Mouse (Mus musculus) testis, adult 2 months (tissue): ENCODE results near the gene Cramp1l. TPM values are rescaled to one million over a fixed set of nuclear protein-coding genes. Genes with fewer than 3 reads are reported as not detected.

ENCODE experiments used
- H3K27ac ChIP-seq: fragments of 200-500 bp; 2 replicates; pipeline ENCODE4 v1.5.1; 2012; ENCODE audit warnings: low read depth, low read length; ENCODE audit not compliant: control insufficient read depth, insufficient read depth
- H3K27me3 ChIP-seq: fragments of 200-500 bp; 2 replicates; pipeline ENCODE4 v1.6.1; 2012; ENCODE audit warnings: mild to moderate bottlenecking, low read length, moderate library complexity; ENCODE audit not compliant: control insufficient read depth, insufficient read depth
- H3K36me3 ChIP-seq: fragments of 200-500 bp; 2 replicates; pipeline ENCODE4 v1.6.1; 2012; ENCODE audit warnings: mild to moderate bottlenecking, low read length; ENCODE audit not compliant: control insufficient read depth, insufficient read depth
- H3K4me1 ChIP-seq: fragments of 200-500 bp; 2 replicates; pipeline ENCODE4 v1.6.1; 2012; ENCODE audit warnings: low read length; ENCODE audit not compliant: control insufficient read depth, insufficient read depth
- H3K4me3 ChIP-seq: fragments of 200-500 bp; 2 replicates; pipeline ENCODE4 v1.5.1; 2012; ENCODE audit warnings: low read depth, mild to moderate bottlenecking, low read length, moderate library complexity, mixed read lengths; ENCODE audit not compliant: control insufficient read depth
- CTCF ChIP-seq: fragments of 200-500 bp; IDR thresholded peaks from 2 replicates; pipeline ENCODE4 v1.5.1; 2012; ENCODE audit warnings: low read depth, mild to moderate bottlenecking, inconsistent platforms, low read length, moderate library complexity; ENCODE audit not compliant: control insufficient read depth, insufficient read depth, insufficient replicate concordance
- POLR2A ChIP-seq: fragments of 200-500 bp; IDR thresholded peaks from 2 replicates; pipeline ENCODE4 v1.6.1; 2012; ENCODE audit warnings: low read depth, mild to moderate bottlenecking, inconsistent platforms, low read length, moderate library complexity; ENCODE audit not compliant: control insufficient read depth
- polyA plus RNA-seq: library from polyadenylated mRNA; depleted of rRNA; stranded (reverse); fragments of >200 nt; gene quantifications from 2 replicates; pipeline ENCODE4 v1.2.3, GENCODE M21; 2012; rRNA removed

The Cramp1l gene
- polyA plus RNA-seq, 1 experiment, result 27.6 TPM

DNA sequence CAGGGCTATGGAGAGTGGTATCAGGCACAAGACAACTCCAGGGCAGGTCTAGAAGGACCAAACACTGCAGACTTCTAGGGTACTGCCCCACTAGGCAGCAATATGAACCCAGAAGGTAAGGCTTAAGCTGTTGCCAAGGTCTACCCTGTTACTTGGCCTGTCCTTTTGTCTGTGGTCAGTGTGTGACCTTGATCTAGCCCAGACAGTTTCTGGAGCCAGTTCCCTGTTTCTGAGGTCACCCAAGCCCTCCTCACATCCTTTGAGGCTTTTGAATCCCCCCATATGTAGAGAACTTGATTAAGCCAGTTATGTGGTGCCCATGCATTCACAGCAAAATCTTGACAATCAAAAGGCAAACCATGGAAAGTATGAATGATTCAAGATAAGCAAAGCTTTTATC lies 79.9 kb downstream of the Cramp1l start:
- no peaks in the 10 kb centered on the region for H3K36me3 ChIP-seq
- no peak overlapping the region; the same call in 1 of the 2 replicates for H3K27ac ChIP-seq
- peaks cover 5% of the 10 kb centered on the region for H3K4me1 ChIP-seq
- no peaks in the 10 kb centered on the region for H3K27me3 ChIP-seq
- no peak for TF ChIP-seq POLR2A
- TF ChIP-seq CTCF, result no peak
- H3K4me3 ChIP-seq, result peak overlapping the region; percentile 71

DNA sequence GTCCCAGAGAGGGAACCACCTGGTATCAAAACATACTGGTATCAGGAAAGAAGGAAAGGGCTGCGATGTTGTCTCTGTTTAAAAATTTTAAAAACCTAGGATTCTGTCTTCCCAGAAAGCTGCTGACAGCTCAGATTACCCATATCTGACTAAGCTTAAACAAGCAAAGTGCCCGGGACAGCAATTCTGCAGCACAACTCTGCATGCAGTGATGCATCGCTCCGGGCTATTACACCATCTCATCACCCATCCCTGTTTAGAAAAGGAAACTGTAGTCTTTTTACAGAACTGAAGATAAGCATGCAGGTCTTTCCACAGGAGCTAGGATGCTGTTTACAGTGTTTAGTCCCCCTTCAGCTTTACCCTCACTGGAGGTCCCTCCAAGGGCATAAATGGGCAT lies 80.7 kb downstream of the Cramp1l start:
- Histone ChIP-seq H3K27me3 (no peaks in the 10 kb centered on the region), H3K36me3 (no peaks in the 10 kb centered on the region), H3K4me3 (peak overlapping the region; percentile 71), H3K27ac (no peak overlapping the region), H3K4me1 (peaks cover 5% of the 10 kb centered on the region)
- TF ChIP-seq POLR2A (no peak), CTCF (no peak)

GRCm38 (mm10) chr17:24933163-24933562 lies 82.4 kb downstream of the Cramp1l start:
- TF ChIP-seq POLR2A, result no peak
- no peak overlapping the region for H3K27ac ChIP-seq
- no peaks in the 10 kb centered on the region for H3K27me3 ChIP-seq
- H3K4me1 ChIP-seq, result peaks cover 5% of the 10 kb centered on the region
- no peaks in the 10 kb centered on the region for H3K36me3 ChIP-seq
- H3K4me3 ChIP-seq, result no peak overlapping the region

- Histone ChIP-seq H3K4me1 (peaks cover 5% of the 10 kb centered on the region), H3K27ac (no peak overlapping the region), H3K27me3 (no peaks in the 10 kb centered on the region), H3K36me3 (no peaks in the 10 kb centered on the region), H3K4me3 (no peak overlapping the region)
- TF ChIP-seq POLR2A (no peak), CTCF (no peak)
Measured at GRCm38 (mm10) chr17:24932431-24932830, 83.2 kb downstream of the Cramp1l start.

GRCm38 (mm10) chr17:24929506-24929905 lies 86.1 kb downstream of the Cramp1l start:
- Histone ChIP-seq H3K27me3 (no peaks in the 10 kb centered on the region), H3K4me3 (no peak overlapping the region), H3K36me3 (no peaks in the 10 kb centered on the region; the same call in 1 of the 2 replicates), H3K27ac (no peak overlapping the region), H3K4me1 (no peaks in the 10 kb centered on the region; the same call in 1 of the 2 replicates)
- TF ChIP-seq POLR2A (no peak), CTCF (no peak)

DNA sequence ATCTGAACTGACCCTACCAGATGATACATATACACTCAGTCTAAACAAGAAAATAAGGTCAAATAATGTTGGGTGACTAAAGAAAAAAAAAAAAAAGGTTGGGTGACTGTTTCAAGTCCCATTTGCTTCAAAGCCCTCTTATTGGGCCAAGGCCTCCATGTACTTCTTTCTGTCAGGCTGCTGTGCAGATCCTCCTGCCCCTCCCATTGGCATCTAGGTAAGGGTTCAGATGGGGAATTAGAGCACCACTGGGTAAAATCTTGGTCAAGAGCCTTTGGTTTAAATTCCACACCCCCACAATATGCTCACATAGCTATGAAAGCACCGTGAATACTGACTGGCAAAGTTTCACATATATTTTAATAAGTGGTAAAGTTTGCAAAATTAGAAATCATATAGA lies 92.3 kb downstream of the Cramp1l start:
- H3K36me3 ChIP-seq, result peaks cover 1% of the 10 kb centered on the region
- no peak overlapping the region for H3K4me3 ChIP-seq
- no peak overlapping the region for H3K27ac ChIP-seq
- TF ChIP-seq CTCF, result no peak
- TF ChIP-seq POLR2A, result no peak
- no peaks in the 10 kb centered on the region for H3K4me1 ChIP-seq
- no peaks in the 10 kb centered on the region for H3K27me3 ChIP-seq

DNA sequence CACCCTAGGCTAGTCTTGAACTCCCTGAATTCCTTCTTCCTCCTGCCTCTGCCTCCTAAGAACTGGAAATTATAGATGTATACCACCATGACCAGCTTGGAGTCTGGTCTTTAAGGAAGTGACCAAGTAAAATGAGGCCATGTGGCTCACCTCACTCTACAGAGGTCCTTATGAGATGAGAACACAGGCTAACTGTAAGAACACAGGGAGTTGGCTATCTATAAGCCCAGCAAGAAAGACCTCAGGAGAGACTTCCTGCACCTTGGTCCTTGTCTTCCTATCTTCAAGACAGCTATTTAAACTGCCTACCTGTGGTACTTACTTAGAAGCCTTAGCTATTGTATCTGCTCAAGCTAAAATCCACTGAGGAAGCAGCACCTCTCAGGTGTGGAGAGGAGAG lies 101.6 kb downstream of the Cramp1l start:
- H3K36me3 ChIP-seq, result peaks cover 7% of the 10 kb centered on the region
- H3K27me3 ChIP-seq, result no peaks in the 10 kb centered on the region

More for the DNA sequence above, 101.6 kb downstream of the Cramp1l start:
- Histone ChIP-seq H3K4me1 (no peaks in the 10 kb centered on the region), H3K27ac (no peak overlapping the region), H3K4me3 (no peak overlapping the region)
- TF ChIP-seq CTCF (no peak), POLR2A (no peak)

Other genes starting within 250 kb of the Cramp1l start
- gene Meiob, start 211.5 kb downstream of the Cramp1l start, polyA plus RNA-seq, result 3.4 and 4.7 TPM in 2 replicates
- 529 and 573 TPM in 2 replicates for gene Hagh, start 175.6 kb downstream of the Cramp1l start, polyA plus RNA-seq
- gene Fahd1, start 165.4 kb downstream of the Cramp1l start, polyA plus RNA-seq, result 12.6 and 16.6 TPM in 2 replicates
- 4.0 and 4.2 TPM in 2 replicates for gene Igfals, start 149.8 kb downstream of the Cramp1l start, polyA plus RNA-seq
- gene Nubp2, start 129.4 kb downstream of the Cramp1l start, polyA plus RNA-seq, result 125 and 131 TPM in 2 replicates
- gene Spsb3, start 129.1 kb downstream of the Cramp1l start, polyA plus RNA-seq, result 161 and 177 TPM in 2 replicates
- gene Eme2, start 120.7 kb downstream of the Cramp1l start, polyA plus RNA-seq, result 28.0 and 31.2 TPM in 2 replicates
- 45.9 and 56.7 TPM in 2 replicates for gene Mrps34, start 120.7 kb downstream of the Cramp1l start, polyA plus RNA-seq
- gene Nme3, start 119.3 kb downstream of the Cramp1l start, polyA plus RNA-seq, result 9.3 and 15.5 TPM in 2 replicates
- gene Mapk8ip3, start 78.8 kb downstream of the Cramp1l start, polyA plus RNA-seq, result 60.2 and 62.6 TPM in 2 replicates
- 5.4 and 6.5 TPM in 2 replicates for gene Jpt2, start 55.1 kb downstream of the Cramp1l start, polyA plus RNA-seq
- 130 and 146 TPM in 2 replicates for gene Ift140, start 297 bp upstream of the Cramp1l start, polyA plus RNA-seq
- gene Tmem204, start 67.8 kb upstream of the Cramp1l start, polyA plus RNA-seq, result 4.1 and 5.2 TPM in 2 replicates
- gene Telo2, start 100.2 kb upstream of the Cramp1l start, polyA plus RNA-seq, result 5.4 and 7.0 TPM in 2 replicates
- 0.23 and 0.40 TPM in 2 replicates for gene Ptx4, start 105.0 kb upstream of the Cramp1l start, polyA plus RNA-seq
- 14.1 and 14.8 TPM in 2 replicates for gene Clcn7, start 117.6 kb upstream of the Cramp1l start, polyA plus RNA-seq
- 22.6 and 23.5 TPM in 2 replicates for gene Ccdc154, start 146.7 kb upstream of the Cramp1l start, polyA plus RNA-seq
- gene Gm38655, start 159.7 kb upstream of the Cramp1l start, polyA plus RNA-seq, result 0.36 and 0.83 TPM in 2 replicates
- gene BC003965, start 168.8 kb upstream of the Cramp1l start, polyA plus RNA-seq, result 4.6 and 5.0 TPM in 2 replicates
- 11.2 and 11.7 TPM in 2 replicates for gene Unkl, start 172.6 kb upstream of the Cramp1l start, polyA plus RNA-seq
- gene Gnptg, start 224.3 kb upstream of the Cramp1l start, polyA plus RNA-seq, result 20.2 and 24.5 TPM in 2 replicates
- 17.5 and 18.1 TPM in 2 replicates for gene Tsr3, start 224.4 kb upstream of the Cramp1l start, polyA plus RNA-seq
- gene Baiap3, start 240.6 kb upstream of the Cramp1l start, polyA plus RNA-seq, result 2.9 and 3.8 TPM in 2 replicates